Mouse (Mus musculus) spleen, adult 2 months (tissue): ENCODE measurements at regions not wholly inside any gene's neighbourhood (a gene's known extent, or its start where the extent isn't known, plus 50 kb on each side); places are given as distances from the start of the nearest gene placed in this dataset.

ENCODE experiments used
- CTCF ChIP-seq: fragments of 200-500 bp; IDR thresholded peaks from 2 replicates; pipeline ENCODE4 v1.5.1; 2011; ENCODE audit warnings: mild to moderate bottlenecking, inconsistent platforms; ENCODE audit not compliant: insufficient read depth, insufficient read length, insufficient replicate concordance; ENCODE audit errors: extremely low read depth
- POLR2A ChIP-seq: fragments of 200-500 bp; IDR thresholded peaks from 2 replicates; pipeline ENCODE4 v1.6.1; 2011; ENCODE audit warnings: low read depth, low read length, inconsistent platforms

DNA sequence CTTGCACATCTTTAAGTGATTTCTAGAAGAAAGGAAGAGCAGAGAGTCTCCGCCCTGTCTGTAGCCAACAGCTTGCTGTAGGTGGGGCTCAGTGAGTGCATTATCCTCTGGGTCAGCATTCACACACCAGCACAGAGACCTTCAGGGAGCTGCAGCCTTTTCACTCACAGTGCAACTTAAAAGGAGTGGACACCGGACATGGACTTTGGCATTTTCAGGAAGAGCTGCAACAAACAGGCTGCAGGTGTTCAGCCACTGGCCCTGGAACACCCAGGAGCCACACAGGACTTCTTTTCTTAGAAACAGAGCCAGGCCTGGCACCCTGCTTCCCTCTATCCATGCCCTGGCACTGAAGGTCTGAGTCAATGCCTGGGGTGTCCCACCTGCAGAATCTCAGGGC lies 166.3 kb upstream of the Ppp2r2d start:
- no peak for TF ChIP-seq POLR2A
- no peak for TF ChIP-seq CTCF
